Mouse (Mus musculus) kidney, postnatal 0 days (tissue): ENCODE results near the gene Lyl1. TPM values are rescaled to one million over a fixed set of nuclear protein-coding genes. Genes with fewer than 3 reads are reported as not detected.
A peak's percentile ranks its signal among the peaks of the same experiment; 100 is the strongest.

Source experiments
- ATAC-seq: fragments of 200-750 bp; cut with Nextera tagmentation; replicated peaks from 2 replicates; pipeline ENCODE4 v1.8.0; 2017; ENCODE audit warnings: low read depth, moderate number of reproducible peaks, moderate TSS enrichment, moderate library complexity; ENCODE audit not compliant: low FRiP score
- DNase-seq: peaks from one replicate; pipeline ENCODE4 v3.0.0-alpha.2; 2016; ENCODE audit warnings: low spot score
- H3K27ac ChIP-seq: fragments of 300-500 bp; sonication (generic); 2 replicates; pipeline ENCODE4 v1.5.1; 2014; ENCODE audit warnings: mild to moderate bottlenecking
- H3K27me3 ChIP-seq: fragments of 300-500 bp; sonication (generic); 2 replicates; pipeline ENCODE4 v1.6.1; 2014; ENCODE audit warnings: low read length, mixed read lengths; ENCODE audit not compliant: insufficient read depth
- H3K36me3 ChIP-seq: fragments of 300-500 bp; sonication (generic); 2 replicates; pipeline ENCODE4 v1.6.1; 2014; ENCODE audit warnings: low read length, mixed read lengths; ENCODE audit not compliant: insufficient read depth
- H3K4me1 ChIP-seq: fragments of 300-500 bp; sonication (generic); replicated peaks from 2 replicates; pipeline ENCODE4 v1.6.1; 2014; ENCODE audit warnings: antibody characterized with exemption, low read length, mixed read lengths; ENCODE audit not compliant: insufficient read depth
- H3K4me2 ChIP-seq: fragments of 300-500 bp; sonication (generic); 2 replicates; pipeline ENCODE4 v1.6.1; 2014; ENCODE audit warnings: mild to moderate bottlenecking, low read length, moderate library complexity, mixed read lengths
- H3K4me3 ChIP-seq: fragments of 300-500 bp; sonication (generic); replicated peaks from 2 replicates; pipeline ENCODE4 v1.5.1; 2014; ENCODE audit warnings: low read depth, low read length
- H3K9ac ChIP-seq: fragments of 300-500 bp; sonication (generic); 2 replicates; pipeline ENCODE4 v1.6.1; 2014; ENCODE audit warnings: low read depth, low read length
- H3K9me3 ChIP-seq: fragments of 300-500 bp; sonication (generic); replicated peaks from 2 replicates; pipeline ENCODE4 v1.6.1; 2016; ENCODE audit warnings: low read length, inconsistent platforms, mixed read lengths
- CTCF ChIP-seq: IDR thresholded peaks from 2 replicates; pipeline ENCODE4 v1.5.1; 2016; ENCODE audit warnings: antibody characterized with exemption, low read depth, mild to moderate bottlenecking, moderate library complexity
- WGBS: fragments of 180-500 bp; shearing (Covaris S2); extraction: QIAGEN DNeasy Blood & Tissue Kit; methylation state at CpG from one replicate; pipeline ENCODE4 v1.1.7; 2014; 5-methylcytosine and 5-hydroxymethylcytosine counted together
- polyA plus RNA-seq: library from polyadenylated mRNA; unstranded; fragments of >200 nt; fragmentation: Nextera tagmentation; extraction: Ambion mirVana; gene quantifications from 2 replicates; pipeline ENCODE4 v1.2.1, GENCODE M21; 2015

Lyl1 gene
- polyA plus RNA-seq, 1 experiment from 2014 or later: 6.1 TPM

DNA sequence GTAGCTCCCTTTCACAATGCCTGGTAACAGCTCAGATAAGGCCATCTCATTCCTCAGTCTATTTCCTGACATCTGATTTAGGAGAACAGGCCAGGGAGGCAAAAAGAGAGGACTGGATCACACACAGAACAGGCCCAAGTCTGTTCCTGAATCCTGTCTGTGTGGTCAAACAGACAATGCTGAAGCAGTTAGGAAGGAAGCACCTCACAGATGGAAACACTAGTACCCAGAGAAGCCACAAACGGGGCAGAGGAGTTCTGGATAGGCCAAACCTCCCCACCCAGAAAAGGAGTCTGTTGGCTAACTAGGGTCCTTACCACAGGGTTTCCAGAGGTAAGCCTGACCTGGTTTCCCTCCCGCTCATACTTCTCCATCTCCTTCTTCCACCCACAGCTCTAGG, 19.0 kb upstream of the Lyl1 start:
- TF ChIP-seq CTCF: no peak
- DNase-seq: no peak
- no peak for ATAC-seq
- no peaks in the 10 kb centered on the region for H3K9me3 ChIP-seq
- no peaks in the 10 kb centered on the region for H3K36me3 ChIP-seq
- H3K4me2 ChIP-seq: no peak overlapping the region
- no peak overlapping the region for H3K9ac ChIP-seq
- no peaks in the 10 kb centered on the region for H3K27me3 ChIP-seq
- H3K4me3 ChIP-seq: no peak overlapping the region
- no peak overlapping the region for H3K27ac ChIP-seq
- WGBS: 75% methylated on average over 2 of the region's 2 CpGs
- H3K4me1 ChIP-seq: peaks cover 15% of the 10 kb centered on the region

DNA sequence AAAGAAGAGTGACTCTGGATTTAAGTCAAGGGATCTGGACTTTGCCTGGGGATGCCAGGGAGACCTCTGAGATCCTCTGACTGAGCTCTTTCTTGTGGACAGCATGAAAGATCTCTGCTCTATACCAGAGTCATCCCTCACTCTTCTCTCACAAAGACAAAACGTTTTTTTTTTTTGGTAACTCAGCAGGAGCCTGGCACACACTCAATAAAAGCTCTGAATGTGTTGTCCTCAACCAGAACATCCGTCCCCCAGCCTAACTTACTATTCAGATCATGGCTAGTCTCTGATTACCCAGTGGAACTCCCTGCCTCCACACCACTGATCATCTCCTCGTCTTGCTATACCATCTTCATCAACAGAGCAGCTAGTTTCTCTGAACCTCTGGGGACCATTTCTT, 16.7 kb upstream of the Lyl1 start:
- Histone ChIP-seq H3K4me1 (peaks cover 19% of the 10 kb centered on the region), H3K9ac (no peak overlapping the region), H3K36me3 (no peaks in the 10 kb centered on the region), H3K27ac (no peak overlapping the region), H3K27me3 (no peaks in the 10 kb centered on the region), H3K4me3 (no peak overlapping the region), H3K9me3 (no peaks in the 10 kb centered on the region), H3K4me2 (no peak overlapping the region)
- DNase-seq (no peak), ATAC-seq (no peak)
- WGBS: 55% methylated on average over 3 of the region's 3 CpGs
- no peak for TF ChIP-seq CTCF

- H3K4me3 ChIP-seq: peak within 1 kb of the TSS; percentile 100
- peak; percentile 46 for DNase-seq
- TF ChIP-seq CTCF: no peak
- no peaks in the 10 kb centered on the region for H3K9me3 ChIP-seq
- H3K9ac ChIP-seq: peak within 1 kb of the TSS; percentile 97
- H3K4me1 ChIP-seq: peaks cover 27% of the 10 kb centered on the region
- WGBS: 9% methylated on average over 20 of the region's 20 CpGs
- no peaks in the 10 kb centered on the region for H3K27me3 ChIP-seq
- peak within 1 kb of the TSS; percentile 82 for H3K4me2 ChIP-seq
- H3K36me3 ChIP-seq: no peaks in the 10 kb centered on the region
- no peak for ATAC-seq
- peak within 1 kb of the TSS; percentile 95 for H3K27ac ChIP-seq
These were observed 14.9 kb upstream of the Lyl1 start, which contains the start of gene Trmt1 for GRCm38 (mm10) chr8:84686191-84687002. TSS of gene Trmt1 (plus strand) at chr8:84686307.

GRCm38 (mm10) chr8:84687003-84687704, 14.1 kb upstream of the Lyl1 start:
- peaks cover 27% of the 10 kb centered on the region for H3K4me1 ChIP-seq
- peak overlapping the region; percentile 82 for H3K4me2 ChIP-seq
- WGBS: 1% methylated on average over 50 of the region's 62 CpGs

DNA sequence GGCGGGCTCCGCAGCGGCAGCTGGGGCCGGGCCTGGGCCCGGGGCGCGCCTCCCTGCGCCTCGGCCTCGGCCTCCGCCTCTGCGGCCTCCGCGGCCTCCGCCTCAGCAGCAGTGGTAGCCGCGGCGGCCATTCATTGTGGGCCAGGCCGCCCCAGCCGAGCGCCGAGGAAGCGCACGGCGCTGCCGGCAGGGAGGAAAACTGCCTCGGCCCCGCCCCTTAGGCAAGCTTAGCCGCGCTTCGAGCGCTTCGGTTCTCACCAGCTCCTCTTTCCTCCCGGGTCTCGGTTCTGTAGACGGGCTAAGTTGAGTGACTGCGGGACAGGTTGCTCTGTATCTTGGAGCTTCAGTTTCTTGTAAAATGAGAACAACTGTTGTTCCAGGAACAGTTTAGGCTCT, 13.6 kb upstream of the Lyl1 start, which contains the start of gene Nacc1:
Gene Nacc1, minus strand, starts transcription at position 158 of the 396 bp plus-strand sequence.
- under 1% methylated on average over 30 of the region's 37 CpGs for WGBS
- Histone ChIP-seq H3K9me3 (no peaks in the 10 kb centered on the region), H3K27ac (peak within 1 kb of the TSS; percentile 95), H3K9ac (peak within 1 kb of the TSS; percentile 97), H3K4me3 (peak within 1 kb of the TSS; percentile 100), H3K27me3 (no peaks in the 10 kb centered on the region), H3K4me2 (peak within 1 kb of the TSS; percentile 82), H3K36me3 (peaks cover 8% of the 10 kb centered on the region; the same call in 1 of the 2 replicates), H3K4me1 (peaks cover 27% of the 10 kb centered on the region)
- ATAC-seq (peak; percentile 75), DNase-seq (peak; percentile 97)
- 0 out of 2 replicates have a peak, but pooled peaks have one; percentile 7 for TF ChIP-seq CTCF

More at GRCm38 (mm10) chr8:84687003-84687704, 14.1 kb upstream of the Lyl1 start:
- no peak; the same call in 1 of the 2 replicates for TF ChIP-seq CTCF
- DNase-seq: peak; percentile 64
- peak overlapping the region; percentile 95 for H3K27ac ChIP-seq
- peak overlapping the region; percentile 100 for H3K4me3 ChIP-seq
- H3K9ac ChIP-seq: peak overlapping the region; percentile 97
- peaks cover 2% of the 10 kb centered on the region; the same call in 1 of the 2 replicates for H3K36me3 ChIP-seq
- no peaks in the 10 kb centered on the region for H3K9me3 ChIP-seq
- no peaks in the 10 kb centered on the region for H3K27me3 ChIP-seq
- ATAC-seq: peak; percentile 17; the same call in 1 of the 2 replicates

DNA sequence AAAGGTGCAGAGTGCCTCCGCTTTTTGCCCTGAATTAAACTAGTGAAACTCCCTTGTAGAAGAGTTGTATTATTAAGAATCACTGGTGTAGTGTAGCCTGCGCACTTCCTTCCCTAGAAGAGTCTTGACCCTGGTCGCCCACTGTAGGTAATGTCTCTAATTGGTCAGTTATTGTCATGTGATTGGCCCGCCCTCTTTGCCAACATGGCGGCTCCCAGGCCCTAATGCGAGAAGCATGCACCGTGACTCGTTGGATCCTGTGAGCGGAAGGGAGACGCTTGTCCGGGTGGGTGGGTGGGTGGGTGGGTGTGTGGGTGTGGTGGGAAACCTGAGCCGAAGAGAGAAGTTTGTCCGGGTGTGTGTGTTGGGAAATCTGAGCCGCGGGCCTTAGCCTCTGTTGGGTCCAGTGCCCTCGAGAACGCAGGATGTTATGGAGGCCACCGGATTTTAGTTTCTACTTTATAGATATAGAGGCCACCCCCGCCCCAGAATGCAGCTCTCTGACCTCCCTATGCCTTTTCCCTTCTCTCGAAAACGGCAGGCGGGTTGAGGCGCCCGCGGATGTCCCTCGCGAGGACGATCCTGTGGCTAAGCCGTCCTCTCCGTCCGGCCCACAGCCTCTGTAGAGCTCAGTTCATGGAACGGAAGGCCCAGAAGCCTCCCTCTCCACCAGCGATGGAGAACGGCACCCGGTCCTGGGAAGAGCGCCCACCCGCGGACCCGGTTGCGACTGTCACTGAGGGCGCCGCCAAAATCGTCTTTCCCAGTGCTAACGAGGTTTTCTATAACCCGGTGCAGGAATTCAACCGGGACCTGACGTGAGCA, 12.0 kb upstream of the Lyl1 start:
- WGBS: under 1% methylated on average over 47 of the region's 47 CpGs
- peak overlapping the region; percentile 77 for H3K4me3 ChIP-seq
- H3K9ac ChIP-seq: peak overlapping the region; percentile 78
- no peaks in the 10 kb centered on the region for H3K9me3 ChIP-seq
- peak overlapping the region; percentile 71 for H3K27ac ChIP-seq
- H3K36me3 ChIP-seq: peaks cover 22% of the 10 kb centered on the region; the same call in 1 of the 2 replicates
- peak; percentile 29; the same call in 1 of the 2 replicates for TF ChIP-seq CTCF
- peaks cover 27% of the 10 kb centered on the region for H3K4me1 ChIP-seq
- peak; percentile 89 for ATAC-seq
- H3K4me2 ChIP-seq: peak overlapping the region; percentile 87
- peak; percentile 97 for DNase-seq
- H3K27me3 ChIP-seq: no peaks in the 10 kb centered on the region
